Mouse (Mus musculus): ENCODE results near the gene Myo1d.

Myo1d gene

GRCm38 (mm10) chr11:80504519-80505385, 275.1 kb downstream of the Myo1d start:
- DNase-seq (ENCODE audit: low spot score), result no peak

GRCm38 (mm10) chr11:80503726-80504452, 275.9 kb downstream of the Myo1d start:
- DNase-seq (ENCODE audit: low spot score), result no peak

GRCm38 (mm10) chr11:80503281-80503680, 276.5 kb downstream of the Myo1d start:
- DNase-seq (ENCODE audit: low spot score), result no peak

GRCm38 (mm10) chr11:80499550-80499952, 280.3 kb downstream of the Myo1d start:
- no peak for DNase-seq (ENCODE audit: low spot score)

DNA sequence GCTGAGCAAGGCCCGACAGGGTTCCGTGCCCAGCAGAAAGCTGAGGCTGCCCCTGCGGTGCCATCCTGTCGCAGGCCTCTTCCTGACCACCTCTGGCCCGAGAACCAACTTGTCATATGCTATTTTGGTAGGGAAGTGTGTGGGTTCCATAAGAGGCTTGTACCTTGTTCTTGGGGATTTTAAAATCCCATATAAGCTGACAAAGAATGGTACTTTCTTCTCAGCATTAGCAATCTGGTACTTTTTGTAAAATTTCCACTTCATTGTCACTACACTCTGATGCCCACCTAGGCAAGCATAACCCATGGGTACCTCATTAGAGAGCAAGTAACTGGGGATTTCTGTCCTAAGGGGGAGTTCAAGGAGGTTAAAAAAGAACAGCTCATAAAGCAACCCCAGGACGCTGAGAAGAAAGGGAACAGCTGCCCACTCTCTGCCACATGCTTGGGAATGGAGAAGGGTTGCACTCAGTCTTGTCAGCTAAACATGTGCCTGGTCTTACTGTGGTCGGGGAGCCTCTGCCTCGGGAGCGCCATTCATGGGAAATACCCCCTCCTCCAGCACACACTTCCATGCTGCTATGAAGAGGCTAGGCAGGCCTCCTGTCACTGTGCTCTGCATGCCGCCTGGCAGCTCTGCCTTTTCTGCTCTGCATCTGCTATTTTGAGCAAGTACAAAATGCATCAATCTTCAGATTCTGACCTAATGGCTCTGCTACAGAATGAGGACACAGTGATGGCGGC, 281.3 kb downstream of the Myo1d start:
- DNase-seq (ENCODE audit: low spot score), result no peak

- DNase-seq (ENCODE audit: low spot score), result no peak
These were observed 282.5 kb downstream of the Myo1d start for GRCm38 (mm10) chr11:80497225-80497919.

GRCm38 (mm10) chr11:80496640-80497039, 283.2 kb downstream of the Myo1d start:
- no peak for DNase-seq (ENCODE audit: low spot score)

DNA sequence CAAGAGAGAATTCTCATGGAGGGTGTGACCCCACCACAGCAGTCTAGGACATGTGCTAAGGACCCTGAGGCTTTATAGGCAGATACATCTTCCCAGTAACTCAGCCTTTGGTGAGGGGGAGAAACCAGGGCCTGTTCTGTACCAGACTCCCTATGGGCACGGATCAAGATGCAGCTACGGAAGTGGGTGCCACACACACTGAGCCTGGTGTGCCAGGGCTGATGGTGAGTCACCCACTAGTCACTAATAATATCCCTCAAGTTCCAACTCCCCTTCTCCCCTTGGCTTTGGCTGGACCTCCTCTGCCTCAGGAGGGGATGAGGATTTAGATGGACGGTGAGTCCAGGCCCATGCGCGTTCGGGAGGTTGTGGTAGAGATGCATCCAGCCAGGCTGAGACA, 283.9 kb downstream of the Myo1d start:
- DNase-seq (ENCODE audit: low spot score), result no peak

GRCm38 (mm10) chr11:80494852-80495251, 285.0 kb downstream of the Myo1d start:
- DNase-seq (ENCODE audit: low spot score), result no peak

DNA sequence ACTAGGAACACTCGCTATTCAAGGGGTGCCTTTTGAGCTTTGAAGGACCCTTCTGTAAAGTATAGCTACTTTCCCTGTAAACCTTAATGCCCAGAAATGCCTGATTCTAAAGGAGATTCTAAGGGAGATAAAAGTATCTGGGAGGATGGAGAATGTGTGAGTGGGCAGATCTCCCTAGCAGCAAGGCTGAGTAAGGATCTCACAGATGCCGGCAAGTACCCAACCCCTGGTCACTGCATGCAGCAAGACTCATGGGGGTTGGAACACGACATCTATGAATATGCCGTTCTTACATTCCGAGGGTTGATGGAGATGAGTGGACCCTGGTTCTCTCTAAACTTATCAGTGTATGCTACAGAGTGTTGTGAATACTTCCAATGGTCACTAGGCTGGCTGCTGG, 286.6 kb downstream of the Myo1d start:
- DNase-seq (ENCODE audit: low spot score), result no peak

DNA sequence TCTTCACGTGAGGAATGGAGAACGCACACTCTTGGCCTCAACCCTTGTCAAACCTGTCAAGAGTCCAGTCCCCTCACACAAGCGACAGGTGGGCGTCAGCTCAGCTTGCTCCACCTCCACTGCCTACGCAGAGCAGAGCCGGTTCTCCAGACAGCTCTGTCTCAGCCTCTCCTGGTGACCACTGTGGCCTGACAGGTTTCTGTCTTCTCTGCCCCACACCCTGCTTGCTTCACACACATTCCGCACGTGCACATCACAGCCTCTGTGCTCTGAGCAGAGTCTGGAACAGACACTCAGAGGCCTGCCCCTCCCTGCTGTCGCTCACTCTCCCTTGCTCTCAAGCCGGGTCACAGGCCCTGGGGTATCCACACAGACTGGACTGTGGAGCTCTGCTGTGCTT, 289.0 kb downstream of the Myo1d start:
- DNase-seq (ENCODE audit: low spot score), result no peak

- DNase-seq (ENCODE audit: low spot score), result no peak
These were observed 290.0 kb downstream of the Myo1d start for GRCm38 (mm10) chr11:80489882-80490196.

DNA sequence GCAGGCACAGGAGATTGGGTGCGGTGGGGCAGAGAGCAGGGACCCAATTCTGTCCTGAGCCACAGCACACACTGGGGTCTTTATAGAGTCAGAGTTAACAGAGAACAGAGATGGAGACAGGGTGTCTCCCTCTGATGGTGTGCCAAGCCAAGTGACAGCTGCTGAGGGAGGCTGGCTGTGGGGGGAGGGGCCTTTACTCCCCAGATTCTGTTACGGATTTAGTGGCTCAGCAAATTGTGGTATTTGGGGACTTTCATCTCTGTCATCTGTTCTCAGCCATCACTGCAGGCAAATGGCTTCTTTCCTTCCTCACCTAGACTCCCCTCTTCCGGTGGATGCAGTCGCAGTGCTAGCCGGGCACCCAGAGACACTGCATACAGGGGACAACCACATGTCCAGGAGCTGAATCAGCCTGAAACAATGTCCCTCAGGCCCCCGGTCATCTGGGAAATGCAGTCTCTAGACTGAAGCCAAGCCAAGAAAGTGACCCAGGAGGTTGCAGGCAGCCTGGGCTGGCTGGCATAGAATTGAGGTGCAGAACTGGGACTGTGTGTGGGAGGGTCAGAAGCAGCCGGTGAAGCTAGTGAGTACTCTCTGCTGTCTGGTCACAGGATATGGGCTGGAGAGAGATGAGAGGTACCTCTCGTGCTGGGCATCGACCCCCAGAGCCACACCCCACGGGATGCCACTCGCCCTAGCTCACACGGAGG, 290.5 kb downstream of the Myo1d start:
- no peak for DNase-seq (ENCODE audit: low spot score)

DNA sequence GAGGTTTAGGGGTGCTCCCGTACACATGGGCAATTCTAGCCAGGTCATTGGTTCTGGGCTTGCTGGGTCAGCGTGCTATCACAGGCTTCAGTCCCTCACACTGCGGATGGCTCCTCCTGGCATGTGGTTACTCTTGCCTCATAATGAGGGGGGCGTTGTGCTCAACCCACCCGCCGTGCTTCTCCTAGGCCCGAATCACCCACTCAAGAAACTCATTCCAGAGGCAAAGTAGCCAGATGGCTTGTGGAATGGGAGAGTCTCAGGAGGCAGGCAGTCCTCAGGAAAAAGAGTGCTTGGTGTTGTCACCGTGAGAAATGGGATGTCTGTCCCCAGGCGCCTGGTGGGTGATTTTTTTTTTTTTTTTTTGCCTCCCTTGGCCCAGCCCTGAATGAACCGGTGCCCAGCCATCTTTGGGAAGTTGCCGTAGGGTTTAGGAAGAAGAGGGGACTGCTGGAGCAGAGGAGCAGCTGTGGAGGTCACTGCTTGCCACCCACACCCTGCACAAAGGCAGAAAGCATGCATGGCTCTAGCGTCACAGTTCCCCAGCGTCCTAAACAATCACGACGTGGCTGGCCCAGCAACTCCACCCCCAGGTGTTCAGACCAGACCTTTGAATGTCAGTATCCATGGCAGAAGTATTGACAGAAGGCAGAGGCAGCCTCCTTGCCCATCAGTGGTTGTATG, 291.8 kb downstream of the Myo1d start:
- no peak for DNase-seq (ENCODE audit: low spot score)

- DNase-seq (ENCODE audit: low spot score), result no peak
These were observed 294.1 kb downstream of the Myo1d start for GRCm38 (mm10) chr11:80485622-80486206.

DNA sequence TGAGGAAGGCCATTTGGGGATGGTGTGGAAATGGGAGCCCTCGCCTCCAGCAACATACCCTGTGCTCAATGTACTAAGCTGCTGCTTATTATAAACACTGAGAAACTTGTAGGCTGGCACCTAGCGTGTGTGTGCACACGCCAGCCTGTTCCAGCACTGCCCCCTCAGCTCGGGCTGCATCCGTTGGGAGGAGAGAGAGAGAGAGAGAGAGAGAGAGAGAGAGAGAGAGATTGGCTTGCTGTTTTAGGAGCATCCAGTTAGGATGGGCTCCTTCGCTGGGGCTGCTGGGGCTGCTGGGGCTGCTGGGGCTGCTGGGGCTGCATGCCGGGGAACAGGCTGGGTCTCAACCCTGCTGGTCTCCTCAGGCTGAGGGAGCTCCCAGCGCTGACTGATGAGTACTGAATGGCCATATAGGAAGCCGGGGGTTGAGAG, 294.7 kb downstream of the Myo1d start:
- no peak for DNase-seq (ENCODE audit: low spot score)

GRCm38 (mm10) chr11:80484191-80484791, 295.5 kb downstream of the Myo1d start:
- no peak for DNase-seq (ENCODE audit: low spot score)

DNA sequence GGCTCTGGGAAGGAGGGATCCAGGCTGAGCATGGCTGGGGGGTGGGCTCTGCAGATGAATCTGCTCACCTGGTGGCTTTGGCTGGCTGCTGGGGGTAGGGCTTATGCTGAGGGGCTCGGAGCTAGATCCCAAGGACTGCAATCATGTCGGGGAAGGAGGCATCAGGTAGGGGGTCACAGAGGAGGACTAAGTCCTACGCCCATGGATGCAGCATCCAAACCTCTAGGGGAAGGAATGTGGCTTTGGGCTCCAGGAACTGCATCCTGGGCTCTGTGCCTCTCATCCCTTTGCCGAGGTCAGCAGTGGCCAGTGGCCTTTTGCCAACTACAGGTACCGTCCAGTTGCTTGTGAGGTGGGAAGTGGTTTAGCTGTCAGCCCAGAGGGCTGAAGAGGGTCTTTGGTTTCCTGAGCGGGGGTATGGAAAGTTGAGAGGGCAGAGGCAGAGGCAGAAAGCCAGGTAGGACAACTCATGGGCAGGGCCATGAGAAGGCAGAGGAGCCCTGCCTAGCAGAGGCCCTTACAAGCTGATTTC, 296.2 kb downstream of the Myo1d start:
- no peak for DNase-seq (ENCODE audit: low spot score)

DNA sequence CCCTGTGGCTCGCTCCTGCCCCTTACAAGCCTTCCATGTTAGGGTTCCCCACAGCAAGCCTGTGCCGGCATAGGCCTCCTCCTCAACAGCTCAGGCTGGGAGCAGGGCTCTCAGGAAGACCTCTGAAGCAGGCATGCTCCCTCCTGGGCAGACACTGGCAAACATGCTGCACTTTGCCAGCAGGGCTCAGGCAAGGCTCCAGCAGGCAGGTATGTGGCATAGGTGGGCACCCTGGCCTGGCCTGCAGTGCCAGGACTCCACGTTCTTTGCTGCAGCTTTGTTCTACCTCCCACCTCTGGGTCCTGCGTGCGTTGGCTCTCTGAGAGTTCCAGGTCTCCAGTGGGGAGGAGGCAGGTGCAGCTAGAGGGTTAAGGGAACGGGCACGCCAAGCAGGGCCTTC, 296.9 kb downstream of the Myo1d start:
- DNase-seq (ENCODE audit: low spot score), result no peak

DNA sequence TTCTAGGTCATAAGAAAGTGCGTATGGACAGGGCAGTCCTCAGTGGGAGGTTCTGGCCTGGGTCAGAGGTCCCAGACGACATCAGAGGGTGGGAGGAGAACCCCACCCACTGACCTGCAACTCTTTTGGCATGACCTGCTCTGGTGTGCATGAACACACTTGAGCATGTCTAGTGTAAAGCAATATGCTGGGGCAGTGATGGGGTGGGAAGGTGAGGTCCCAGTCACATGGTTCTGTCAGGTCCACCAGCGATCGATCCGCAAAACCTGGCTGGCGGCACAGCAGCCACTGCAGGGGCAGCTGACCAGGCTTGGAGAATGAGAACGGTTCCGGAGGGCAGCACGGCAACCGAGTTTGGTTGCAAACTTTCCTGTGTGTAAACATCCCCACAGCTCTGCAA, 297.5 kb downstream of the Myo1d start:
- no peak for DNase-seq (ENCODE audit: low spot score)

Data from urinary bladder, postnatal 14 days (tissue).